Mouse (Mus musculus): ENCODE measurements around the gene Teddm1a.
A peak's percentile ranks its signal among the peaks of the same experiment; 100 is the strongest.
"Not testable (repeated sequence)": the region's sequence is repeated elsewhere in the genome, so short reads cannot be mapped to it uniquely, and the experiment has no call there.

Gene Teddm1a

DNA sequence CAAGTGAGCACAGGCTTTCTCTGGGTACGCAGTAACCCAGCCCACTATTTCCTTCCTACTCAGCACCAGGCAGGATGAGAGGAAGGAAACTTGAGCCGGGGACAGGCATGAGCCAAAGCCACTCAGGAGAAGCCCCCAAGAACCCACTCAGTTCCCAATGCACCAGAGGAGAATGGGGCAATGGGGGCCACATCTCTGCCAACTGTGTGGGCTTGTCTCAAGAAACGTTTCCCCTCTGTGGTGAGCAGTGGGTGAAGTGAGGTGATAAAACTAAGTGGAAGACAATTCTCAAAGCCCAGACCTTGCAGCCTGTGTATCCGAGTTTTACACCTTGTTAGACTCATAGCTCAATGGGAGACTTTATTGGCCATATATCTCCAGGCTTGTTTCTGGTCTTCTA lies at the start of gene Teddm1a:
TSS of gene Teddm1a (plus strand) at position 301 of the 400 bp plus-strand sequence.
- DNase-seq (ENCODE audit: low spot score), result no peak

DNA sequence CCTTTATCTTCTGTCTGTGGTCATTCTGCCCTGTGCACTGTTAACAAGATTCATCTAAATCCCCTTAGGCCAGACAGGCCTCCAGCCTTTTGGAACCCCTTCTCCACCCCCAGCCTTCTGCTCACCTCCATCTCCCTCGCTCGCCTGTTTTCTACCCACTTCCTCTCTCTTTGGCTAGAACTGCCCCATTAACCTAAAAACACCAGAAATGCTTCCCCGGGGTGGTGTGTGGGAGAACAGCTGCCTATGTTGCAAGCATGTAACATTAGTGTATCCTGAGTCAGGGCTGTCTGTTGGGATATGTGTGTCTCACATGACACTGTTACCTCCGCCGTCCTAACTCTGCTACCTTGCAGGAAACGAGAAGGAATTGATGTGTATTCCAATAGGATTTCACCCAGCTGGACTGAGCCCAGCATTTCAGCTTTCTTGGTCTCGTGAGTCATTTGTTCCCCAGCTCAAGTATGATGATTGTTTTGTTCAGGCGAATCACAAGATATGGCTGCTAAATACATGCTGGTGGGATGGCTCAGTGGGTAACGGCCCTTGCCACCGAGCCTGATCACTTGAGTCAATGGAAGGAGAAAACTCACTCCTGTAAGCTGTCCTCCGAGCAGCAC lies 49.3 kb upstream of the Teddm1a start:
- no peak for DNase-seq (ENCODE audit: low spot score)

DNA sequence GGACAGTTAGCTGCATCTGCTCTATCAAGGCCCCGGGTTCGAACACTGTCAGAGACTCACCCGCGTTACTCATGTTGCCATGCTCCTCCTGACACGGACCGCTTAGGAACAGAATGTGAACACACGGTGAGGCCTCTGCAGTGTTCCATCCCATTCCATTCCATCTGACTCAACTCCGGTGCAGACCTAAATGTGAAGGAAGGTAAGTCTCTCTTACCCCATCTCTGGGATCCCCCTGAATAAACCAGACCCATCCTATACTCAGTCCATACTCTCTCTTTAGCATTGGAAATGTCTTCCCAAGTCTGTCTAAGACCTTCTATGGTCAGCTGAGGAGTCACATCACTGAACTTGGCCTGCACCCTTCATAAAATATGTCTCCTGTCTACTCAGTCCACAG lies 47.5 kb upstream of the Teddm1a start, which contains the start of gene Rgsl1:
TSS of gene Rgsl1 (minus strand) at position 101 of the 400 bp plus-strand sequence.
- no peak for DNase-seq (ENCODE audit: low spot score)

DNA sequence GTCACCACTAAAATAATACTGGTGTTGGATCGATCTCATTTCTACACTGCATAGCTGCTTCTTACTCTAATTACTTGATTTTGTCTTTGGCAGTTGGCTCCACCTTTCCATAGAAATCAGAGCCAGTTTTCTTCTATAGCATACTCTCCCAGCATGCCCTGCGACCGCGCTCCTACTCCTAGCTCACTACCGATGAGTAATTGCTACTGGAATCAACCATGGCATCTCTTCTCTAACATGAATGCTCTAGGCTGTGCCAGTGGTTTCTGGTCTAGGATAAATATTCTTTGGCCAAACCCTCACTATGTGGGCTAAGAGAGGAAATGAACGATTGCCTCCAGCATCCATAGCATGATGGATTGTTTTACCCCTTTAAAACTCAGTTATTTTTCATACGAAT lies 45.1 kb upstream of the Teddm1a start:
- no peak for DNase-seq (ENCODE audit: low spot score)

DNA sequence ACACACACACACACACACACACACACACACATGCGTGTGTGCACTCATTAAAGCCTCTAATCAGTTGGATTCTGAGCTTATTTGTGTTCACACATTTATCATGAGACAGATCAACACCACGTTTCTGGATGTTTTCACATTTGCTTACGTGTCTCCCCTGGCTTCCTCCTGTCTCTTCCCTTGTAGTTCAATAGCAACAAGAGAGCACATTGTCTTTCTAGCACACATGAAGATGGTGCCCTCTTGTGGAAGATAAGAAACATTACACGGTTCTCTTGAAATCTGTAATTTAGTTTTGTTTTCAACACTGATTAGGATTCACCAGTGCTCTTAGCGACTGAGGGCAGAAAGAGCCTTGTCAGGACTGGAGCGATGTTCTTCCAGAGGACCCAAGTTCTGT lies 44.7 kb upstream of the Teddm1a start:
- DNase-seq (ENCODE audit: low spot score), result no peak

DNA sequence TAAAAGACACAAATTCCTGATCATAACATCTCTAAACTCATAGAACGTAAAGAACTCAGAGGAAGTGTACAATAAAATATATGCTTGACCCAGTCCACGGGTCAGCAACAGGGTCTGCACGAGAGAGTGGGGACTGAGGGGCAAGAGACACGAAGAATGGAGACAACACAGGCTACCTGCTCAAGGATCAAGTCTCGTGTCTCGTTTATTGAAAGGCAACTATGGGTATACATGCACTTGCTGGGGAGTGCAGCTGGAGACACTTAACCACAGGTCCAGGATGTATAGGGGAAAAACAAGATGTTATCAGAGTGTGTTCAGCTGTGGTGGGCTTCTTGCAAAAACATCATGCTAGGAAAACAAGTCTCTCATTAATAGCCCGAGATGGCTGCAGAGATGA lies 38.8 kb upstream of the Teddm1a start:
- DNase-seq (ENCODE audit: low spot score), result not testable (repeated sequence)

DNA sequence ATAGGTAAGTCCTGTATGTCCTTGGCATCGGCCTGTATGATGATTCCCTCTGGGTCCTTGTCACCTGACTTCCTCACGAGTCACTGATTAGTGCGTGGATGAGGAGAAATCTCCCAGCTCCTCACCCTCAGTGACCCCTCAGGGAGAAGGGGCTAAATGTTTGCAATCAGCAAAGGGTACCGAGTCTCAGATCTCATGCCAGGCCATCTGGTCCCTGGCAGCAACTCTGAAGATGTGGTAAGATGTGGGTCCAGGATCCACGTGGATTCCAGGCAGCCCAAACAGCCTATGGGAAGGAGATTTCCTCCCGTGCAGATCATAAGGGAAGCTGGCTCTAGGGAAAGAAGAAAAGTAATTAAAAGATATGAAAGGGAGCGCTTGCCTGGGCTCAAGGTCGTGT lies 35.6 kb upstream of the Teddm1a start:
- DNase-seq (ENCODE audit: low spot score), result no peak

DNA sequence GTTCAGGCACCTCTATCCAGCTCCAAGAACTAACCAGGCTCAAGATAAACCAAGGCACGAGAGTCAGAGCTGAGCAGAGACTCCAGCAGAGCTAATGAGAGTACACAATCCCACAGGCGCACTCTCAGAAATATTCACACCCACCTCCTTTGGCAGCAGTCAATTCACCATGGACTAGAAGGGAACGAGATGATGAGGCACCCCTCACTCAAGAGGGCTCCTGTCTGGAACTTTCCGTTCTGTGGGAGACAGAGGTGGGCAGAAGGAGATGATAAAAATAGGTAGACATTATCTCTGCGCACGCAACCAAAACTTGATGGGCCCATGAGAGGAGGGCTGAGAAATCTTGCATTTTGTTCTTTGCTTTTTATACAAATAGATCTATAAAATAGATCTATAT lies 17.5 kb upstream of the Teddm1a start, which contains the start of gene Teddm1b:
TSS of gene Teddm1b (plus strand) at position 301 of the 400 bp plus-strand sequence.
- DNase-seq (ENCODE audit: low spot score), result no peak

DNA sequence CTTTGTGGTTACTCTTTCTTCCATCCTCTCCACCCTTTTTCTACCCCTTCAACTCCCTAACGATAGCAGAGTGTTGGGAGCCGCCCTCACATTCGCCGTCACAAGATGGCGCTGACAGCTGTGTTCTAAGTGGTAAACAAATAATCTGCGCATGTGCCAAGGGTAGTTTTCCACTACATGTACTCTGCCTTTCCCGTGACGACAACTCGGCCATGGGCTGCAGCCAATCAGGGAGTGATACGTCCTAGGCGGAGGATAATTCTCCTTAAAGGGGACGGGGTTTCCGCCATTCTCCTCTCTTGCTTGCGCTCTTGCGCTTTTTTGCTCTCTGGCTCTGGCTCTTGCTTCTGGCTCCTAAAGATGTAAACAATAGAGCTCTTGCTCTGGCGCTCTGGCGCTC lies 11.2 kb upstream of the Teddm1a start:
- DNase-seq (ENCODE audit: low spot score), result not testable (repeated sequence)

DNA sequence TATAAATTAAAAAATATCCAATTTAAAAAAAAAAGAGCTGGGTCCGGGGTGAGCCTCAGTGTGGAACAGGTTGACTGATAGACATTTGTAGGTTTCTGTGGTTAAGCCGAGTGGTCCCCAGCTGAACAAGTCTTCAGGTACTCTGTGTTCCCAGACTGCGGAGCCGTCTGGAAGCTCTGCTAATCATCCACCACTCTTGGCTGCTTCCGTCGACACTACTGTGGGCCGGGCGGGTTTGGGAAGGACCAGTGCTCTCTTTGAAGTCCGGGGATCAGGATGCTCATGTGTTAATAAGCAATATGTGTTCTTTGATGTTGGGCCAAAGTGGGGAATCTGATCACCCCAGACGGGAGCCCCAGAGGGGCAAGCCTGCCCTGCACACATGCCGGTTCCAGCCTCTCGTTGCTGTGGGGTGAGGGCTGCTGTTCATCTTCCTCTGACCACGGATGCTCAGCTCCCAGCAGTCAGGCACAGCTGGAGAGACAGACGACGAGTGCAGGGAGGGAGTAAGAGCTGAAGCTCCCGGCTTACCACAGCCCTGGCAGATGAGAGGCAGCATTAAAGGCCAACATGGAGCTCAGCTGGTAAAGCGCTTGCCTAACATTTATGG lies 5.4 kb upstream of the Teddm1a start:
- no peak for DNase-seq (ENCODE audit: low spot score)

DNA sequence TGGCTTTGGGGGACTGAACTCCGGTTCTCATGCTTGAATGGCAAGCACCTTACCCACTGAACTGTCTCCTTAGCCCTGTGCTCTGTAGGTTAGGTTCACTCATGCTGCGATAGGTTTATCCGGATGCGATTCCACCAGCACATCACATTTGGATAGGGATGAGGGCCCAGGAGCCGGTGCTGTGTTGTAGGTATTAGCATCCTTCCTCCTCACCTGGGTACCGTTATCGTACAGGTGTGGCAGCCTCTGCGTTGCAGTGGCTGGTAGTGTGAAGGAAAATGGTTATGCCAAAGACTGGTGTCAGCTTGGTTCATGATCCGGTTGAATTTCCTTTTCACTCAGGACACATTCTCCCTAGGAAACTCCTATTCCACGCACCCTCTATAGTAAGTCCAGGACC lies 1.4 kb upstream of the Teddm1a start:
- no peak for DNase-seq (ENCODE audit: low spot score)

DNA sequence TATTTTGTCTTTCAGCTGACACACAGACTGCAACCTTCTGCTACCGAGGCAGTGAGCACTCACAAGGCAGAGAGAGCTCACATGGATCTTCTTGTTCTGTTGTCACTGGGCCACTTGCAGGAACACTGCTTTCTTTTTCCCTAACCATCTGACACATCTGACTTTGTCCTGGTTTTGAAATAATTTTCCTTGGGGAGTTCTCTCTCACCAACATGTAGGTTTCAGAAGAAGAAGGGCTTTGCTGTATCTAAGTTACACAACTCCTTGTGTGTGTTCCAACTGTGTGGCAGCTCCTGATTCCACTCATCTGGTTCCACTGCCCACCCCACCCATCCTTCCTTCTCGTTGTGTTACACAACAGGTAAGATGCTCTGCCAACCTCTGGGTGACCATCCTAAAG lies 2.2 kb downstream of the Teddm1a start:
- DNase-seq (ENCODE audit: low spot score), result no peak

DNA sequence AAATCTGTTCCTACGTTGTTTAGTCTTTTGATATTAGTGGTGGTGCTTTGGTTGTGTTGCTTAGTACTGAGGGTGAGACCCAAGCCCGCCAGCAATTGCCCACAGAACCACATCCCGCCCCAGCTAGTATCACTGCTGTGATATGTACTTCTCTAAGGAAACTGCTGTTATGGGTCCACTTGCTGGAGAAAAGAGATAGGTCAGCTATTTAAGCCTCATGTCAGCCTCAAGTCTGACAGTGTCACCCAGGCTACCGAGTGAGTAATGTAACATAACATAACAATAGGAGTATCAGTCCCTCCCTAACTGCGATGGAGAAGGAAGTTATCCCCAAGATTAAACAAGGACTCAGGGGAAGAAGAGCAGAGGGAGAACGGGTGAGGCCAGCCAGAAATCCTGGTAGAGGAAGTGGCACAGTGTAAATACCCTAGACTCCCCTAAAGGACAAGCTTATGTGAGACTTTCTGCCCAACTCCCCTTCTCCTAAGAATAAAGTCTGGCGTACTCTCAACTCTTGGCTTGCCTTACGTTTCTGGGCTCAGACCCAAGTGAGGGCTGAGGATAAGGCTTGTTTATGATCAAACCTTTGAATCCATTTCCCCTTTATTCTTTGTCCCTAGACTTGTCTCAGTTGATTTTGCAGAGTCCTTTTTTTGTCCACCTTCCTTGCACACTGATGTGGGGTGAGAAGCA lies 2.8 kb downstream of the Teddm1a start:
- no peak for DNase-seq (ENCODE audit: low spot score)

DNA sequence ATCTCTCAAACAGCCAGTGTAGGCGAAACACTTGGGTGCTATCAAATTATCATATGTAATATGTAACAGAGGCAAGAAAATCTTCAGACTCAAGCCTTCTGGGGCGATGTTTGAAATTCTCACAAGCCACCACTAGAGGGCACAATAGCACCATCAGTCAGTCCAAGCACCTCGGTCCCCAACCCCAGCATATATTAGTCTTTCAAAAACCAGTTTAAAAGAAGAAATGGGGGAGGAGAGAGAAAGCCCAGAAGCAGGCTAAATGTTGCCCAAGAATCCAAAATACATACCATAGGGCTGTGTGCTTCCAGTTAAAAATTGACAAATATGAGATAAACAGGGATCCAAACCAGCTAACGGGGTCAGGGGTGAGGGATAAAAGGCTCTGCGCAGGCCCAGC lies 3.4 kb downstream of the Teddm1a start:
- DNase-seq (ENCODE audit: low spot score), result peak; percentile 49

DNA sequence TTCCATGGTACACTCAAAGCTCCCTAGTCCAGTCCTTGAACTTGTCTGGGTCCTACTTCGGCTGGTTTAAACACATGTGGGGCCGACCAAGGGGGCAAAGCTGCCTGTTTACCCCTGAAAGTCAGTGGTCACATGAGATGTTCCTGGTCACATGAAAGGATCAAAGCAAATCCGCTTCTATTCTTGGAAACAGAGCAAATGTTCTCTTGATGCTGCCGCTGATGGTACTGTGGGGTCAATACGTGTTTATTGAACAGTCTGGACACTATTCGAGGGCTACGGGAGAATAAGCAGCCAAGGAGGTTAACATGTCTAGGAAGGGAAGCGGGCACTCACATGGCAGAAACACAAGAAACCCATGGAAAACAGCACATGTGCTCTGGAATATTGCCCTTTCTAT lies 5.7 kb downstream of the Teddm1a start:
- no peak for DNase-seq (ENCODE audit: low spot score)

DNA sequence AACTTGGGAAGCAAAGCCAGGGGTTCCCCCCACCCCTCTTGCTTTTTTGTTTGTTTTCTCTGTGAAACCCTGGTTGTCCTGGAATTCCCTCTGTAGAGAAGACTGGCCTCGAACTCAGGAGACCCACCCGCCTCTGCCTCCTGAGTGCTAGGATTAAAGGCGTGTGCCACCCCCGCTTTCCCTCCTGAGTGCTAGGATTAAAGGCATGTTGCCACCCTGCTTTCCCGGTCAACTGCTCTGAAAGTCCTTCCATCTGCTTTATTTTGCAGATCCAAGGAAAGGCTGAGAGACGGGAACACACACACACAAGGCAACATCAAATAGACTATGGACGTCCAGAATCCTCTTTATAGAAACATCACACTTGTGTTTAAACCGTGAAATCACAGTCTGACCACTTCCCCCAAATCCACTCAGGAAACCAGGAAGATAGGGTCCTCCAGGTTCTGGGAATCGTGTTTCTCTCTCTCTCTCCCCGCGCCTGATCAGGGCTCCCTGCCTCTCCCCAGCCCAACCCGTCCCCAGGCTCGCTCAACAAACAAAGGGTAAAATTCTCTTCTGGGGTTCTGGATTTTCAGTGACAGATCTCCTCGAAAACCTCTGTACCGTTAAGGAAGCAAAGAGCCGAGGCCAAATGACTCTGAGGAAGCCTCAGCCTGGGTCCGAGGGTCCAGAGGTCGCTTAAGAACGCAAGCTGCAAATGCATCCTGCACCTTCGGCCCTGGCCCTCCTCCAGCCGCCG lies 7.6 kb downstream of the Teddm1a start:
- no peak for DNase-seq (ENCODE audit: low spot score)

DNA sequence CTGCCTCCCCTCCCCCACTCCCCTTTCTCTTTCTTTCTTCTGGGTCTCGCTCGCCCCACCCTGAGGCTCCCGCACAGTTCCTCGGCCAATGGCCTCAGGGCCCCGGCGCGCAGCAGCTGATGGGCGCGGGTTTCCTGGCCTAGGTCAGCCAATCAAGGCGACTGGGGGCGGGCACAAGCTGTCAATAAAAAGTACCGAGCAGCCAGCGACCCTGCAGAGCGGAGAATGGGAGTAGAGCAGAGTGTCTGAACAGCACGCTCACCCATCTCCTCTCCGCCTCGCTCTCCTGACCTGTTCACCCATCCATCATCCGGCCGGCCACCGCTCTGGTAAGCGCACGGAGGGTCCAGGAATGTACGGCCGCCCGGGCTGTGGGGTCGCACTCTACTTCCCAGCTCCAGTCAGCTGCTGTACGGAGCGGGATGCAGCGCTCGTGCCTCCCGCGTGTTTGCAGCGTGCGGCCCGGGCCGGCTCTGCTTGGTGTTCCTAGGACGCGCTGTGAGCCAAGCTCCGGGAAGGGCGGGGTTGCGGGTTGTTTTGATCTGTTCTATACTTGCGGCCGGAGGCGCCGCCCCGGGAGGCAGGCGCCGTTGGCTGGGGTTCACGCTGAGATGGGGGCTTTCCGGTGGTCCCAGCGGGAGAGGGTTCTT lies 8.3 kb downstream of the Teddm1a start, which contains the start of the genes Glul and Teddm2:
TSS of gene Glul (plus strand) at position 214 of the 650 bp plus-strand sequence.
TSS of gene Teddm2 (minus strand) at position 498 of the 650 bp plus-strand sequence.
- DNase-seq (ENCODE audit: low spot score), result peak; percentile 96

DNA sequence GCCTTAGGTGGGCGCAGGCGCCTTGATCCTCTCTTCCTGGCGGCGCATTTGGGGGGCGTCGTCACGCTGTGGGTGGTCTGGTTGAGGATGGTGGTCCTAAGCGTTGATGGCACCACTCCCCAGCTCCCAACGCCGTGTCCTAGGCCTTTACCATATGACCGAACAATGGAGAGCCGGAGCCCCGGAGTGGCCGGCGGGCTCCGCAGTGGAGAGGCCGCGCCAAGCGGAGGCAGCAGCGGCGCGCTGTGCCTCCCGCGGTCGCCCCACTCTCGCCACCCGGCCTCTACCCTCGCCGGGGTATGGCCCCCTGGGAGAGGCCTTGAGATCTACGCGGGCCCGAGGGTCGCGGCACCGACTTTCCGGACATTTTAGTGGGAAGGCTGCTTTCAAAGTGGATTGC lies 8.8 kb downstream of the Teddm1a start:
- DNase-seq (ENCODE audit: low spot score), result no peak

DNA sequence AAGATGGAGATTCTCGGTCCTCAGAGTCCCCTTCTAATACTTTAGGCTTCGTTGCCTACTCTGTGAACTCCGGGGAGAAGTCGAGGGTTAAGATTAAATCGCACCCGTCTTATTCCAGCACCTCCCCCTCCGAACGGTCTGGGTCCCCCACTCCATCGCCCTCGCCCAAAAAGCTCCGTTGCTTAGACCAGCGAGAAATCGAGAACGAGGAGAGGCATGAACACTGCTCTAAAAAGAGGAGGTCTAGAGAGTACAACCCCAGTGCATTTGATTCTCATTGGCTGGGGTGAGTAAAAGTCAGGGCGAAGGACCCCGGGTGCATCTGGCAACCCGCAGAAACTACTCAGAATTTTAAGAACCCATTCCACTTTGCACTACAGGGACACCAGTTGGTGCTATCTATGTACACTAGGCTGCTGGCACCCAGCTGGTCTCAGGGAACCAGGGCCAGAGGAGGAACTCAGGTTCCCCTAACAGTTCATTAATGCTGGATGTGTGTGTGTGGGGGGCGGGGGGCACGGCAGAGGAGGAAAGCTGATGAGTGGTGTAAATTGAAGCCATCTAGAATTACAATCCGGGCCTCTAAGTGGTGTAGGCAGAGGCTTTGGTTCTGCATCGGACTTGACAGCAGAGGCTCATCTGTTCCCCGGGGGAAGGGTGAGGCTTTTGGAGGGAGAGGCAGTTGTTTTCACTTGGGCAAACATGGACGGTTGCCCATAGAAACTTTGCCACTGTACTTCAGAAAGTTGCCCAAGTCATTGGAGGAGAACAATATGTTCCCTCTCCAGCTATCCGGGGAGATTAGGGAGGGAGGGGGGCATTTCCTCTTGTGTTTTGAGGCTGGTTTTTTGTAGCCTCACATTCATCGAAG lies 9.6 kb downstream of the Teddm1a start:
- peak; percentile 27 for DNase-seq (ENCODE audit: low spot score)

DNA sequence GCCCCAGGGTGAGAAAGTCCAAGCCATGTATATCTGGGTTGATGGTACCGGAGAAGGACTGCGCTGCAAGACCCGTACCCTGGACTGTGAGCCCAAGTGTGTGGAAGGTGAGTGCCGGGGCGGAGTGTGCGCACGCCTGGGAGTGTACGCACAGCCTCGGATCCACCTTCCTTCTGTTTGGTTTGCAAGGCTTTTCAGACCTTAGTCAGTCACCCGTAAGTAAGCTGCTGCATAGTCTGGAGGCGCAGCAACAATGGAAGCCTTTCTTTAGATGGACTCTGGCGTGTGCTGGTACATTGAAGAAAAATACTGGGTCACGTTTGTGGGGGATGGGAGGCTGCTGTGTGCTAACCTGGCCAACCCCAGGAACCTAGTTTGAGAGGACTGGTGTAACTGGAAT lies 11.5 kb downstream of the Teddm1a start:
- no peak for DNase-seq (ENCODE audit: low spot score)

DNA sequence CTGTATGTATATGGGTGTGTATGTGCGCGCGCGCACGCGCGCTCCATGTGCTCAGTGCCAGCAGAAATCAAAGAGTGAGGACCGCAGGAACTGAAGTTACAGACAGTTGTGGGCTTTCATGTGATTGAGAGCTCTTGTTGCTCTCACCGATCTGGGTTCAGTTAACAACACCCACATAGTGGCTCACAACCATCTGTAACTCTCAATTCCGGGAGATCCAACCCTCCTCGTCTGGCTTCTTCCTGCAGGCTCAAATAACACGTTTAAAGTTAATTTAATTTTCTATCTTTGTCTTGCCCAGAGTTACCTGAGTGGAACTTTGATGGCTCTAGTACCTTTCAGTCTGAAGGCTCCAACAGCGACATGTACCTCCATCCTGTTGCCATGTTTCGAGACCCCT lies 12.7 kb downstream of the Teddm1a start:
- DNase-seq (ENCODE audit: low spot score), result no peak

Measured in ovary, postnatal 36 days (tissue).